Mouse (Mus musculus) kidney, postnatal 10 days (tissue): ENCODE data around the gene Poldip3.

ENCODE experiments used
- DNase-seq: peaks from one replicate; pipeline ENCODE4 v3.0.0; 2021; ENCODE audit warnings: mixed read lengths

The Poldip3 gene

GRCm38 (mm10) chr15:83083530-83083929 lies 65.7 kb downstream of the Poldip3 start:
- no peak for DNase-seq
